Mouse (Mus musculus): ENCODE results near the gene Stag1. TPM values are rescaled to one million over a fixed set of nuclear protein-coding genes. Genes with fewer than 3 reads are reported as not detected.

Stag1 gene
- total RNA-seq, 2 experiments from 2014 or later: 24.2 to 27.9 TPM

DNA sequence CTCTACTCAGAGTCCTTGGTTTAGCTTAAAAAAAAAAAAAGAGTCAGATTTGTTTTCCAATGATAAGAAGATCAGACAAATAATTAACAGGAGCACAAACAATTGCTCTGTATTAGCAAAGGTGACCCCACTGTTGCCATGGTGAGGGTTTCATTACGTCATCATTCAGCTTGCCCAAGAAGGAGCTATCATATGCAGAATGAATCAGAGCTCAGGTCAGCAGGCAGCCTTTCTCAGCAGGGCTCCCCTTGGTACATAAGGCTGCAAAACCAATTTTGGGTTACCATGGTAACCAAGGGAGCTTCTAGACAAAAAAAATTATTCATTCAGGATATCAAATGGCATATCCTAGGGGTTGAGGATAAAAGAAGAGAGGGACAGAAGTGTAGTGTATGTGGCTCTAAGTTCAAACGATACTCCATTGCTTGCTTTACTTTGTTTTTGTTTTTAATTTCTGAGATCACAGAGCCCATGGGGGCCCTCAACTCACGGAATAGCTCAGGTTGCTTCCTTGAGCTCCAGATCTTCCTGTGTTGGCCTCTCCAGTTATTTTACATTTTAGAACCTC is 2.2 kb downstream of the Stag1 start:
- intact Hi-C loops (cut with DNase I; ENCODE audit: low total_unique reads): no loop called here
- no peak for DNase-seq

DNA sequence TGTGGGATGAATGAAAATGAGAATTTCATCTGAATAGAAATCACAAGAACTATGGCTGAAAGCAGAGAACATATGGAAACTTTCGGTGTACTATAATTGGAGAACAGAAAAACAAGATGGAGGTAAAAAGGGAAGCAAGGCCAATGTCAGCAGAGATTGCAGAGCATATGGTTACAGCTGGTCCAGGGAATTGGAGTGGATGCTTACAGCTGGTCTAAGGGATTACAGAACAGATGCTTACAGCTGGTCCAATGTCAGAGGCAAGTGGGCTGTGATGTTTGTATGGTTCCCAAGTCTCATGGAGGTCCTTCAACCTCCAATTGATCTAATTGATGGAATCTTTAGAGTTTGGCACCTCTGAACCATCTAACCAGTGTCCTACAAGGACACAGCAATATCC is 4.5 kb downstream of the Stag1 start:
- intact Hi-C loops (cut with DNase I; ENCODE audit: low total_unique reads): no loop called here
- no peak for DNase-seq

DNA sequence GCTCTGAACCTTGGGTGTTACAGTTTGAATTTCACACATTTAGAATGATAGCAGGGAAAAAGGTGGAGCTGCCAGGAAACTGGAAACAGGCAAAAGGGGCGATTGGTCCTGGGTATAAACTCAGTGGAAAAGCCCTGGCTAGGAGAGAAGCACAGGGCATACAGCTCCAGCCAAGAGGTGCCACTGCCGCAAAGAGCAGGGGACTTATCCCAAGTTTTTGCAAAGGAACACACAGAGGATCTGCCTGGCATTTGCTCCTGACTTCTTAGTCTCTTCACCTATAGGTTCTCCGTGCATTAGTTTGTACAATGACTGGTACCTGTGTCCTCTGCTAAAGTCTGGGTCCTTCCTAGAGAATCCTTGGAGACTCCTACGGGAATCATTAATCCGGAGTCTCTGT is 5.6 kb downstream of the Stag1 start:
- DNase-seq: no peak
- intact Hi-C loops (cut with DNase I; ENCODE audit: low total_unique reads): no loop called here

DNA sequence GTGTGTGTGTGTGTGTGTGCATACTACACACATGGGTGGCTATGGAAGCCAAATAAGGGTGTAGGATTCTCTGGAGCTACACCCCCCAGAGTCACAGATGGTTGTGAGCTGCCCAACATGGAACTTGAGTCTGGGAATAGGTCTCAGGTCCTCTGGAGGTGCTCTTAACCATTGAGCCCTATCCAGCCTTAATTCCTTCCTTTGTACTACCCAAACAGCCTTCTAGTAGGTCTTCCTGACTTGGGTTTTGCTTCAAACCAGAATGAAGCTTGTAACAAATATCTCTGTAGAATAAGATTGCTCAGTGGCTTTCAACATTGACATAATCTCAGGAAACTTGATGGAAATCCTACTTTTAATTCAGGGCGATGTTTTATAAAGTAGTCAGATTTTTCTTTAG is 7.9 kb downstream of the Stag1 start:
- no peak for DNase-seq
- intact Hi-C loops (cut with DNase I; ENCODE audit: low total_unique reads): no loop called here

DNA sequence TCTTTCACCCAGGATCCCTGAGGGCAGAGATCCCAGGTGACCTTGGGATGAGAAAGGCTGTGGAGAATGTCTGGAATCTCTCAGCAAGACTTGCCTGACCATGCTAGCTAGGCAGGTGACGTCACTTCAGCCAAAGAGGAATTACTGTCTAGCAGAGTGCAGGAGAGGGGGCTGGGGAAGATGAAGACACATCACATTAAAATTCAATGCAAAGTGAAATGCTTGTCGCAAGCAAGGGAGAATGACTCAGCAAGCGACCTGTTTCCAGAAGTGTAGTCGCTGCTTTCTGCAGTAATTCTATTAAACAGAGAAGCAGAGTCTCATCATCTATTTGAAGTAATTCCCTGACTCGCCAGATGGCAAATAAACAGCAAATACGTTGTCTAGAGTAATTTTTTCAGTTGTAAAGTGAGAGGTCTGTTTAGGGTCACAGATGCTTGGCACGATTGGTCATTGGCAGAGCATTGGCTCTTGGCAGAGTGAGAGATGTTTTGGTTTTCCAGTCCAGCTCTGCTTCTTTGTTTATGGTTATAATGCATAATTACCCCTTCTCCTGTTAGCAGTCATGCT is 8.5 kb downstream of the Stag1 start:
- intact Hi-C loops (cut with DNase I; ENCODE audit: low total_unique reads): no loop called here
- peak; percentile 21 for DNase-seq

DNA sequence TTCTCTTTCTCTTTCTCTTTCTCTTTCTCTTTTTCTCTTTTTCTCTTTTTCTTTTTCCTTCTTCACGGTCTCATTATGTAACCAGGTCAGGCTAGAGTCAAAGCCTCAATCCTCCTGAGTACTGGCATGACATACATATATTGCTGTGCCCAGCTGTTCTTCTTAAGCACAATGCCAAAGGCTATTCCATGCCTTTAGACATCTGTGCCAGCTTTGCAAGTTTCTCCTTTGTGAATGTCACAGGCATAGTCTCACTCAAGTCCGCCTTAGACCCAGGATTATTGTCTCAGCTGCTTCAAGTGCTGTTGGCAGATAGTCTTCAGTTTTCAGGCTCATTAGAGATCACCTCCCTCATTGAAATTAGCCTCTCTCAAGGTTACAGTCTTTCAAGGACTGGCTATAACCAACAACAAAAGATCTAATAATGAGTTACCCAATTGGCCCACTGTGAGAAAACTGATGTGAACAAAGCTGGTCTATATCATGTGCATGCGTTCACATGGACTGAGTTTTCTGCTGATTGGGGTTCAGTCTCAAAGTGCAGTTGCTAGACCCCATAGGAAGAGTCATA is 16.0 kb downstream of the Stag1 start:
- intact Hi-C loops (cut with DNase I; ENCODE audit: low total_unique reads): no loop called here

DNA sequence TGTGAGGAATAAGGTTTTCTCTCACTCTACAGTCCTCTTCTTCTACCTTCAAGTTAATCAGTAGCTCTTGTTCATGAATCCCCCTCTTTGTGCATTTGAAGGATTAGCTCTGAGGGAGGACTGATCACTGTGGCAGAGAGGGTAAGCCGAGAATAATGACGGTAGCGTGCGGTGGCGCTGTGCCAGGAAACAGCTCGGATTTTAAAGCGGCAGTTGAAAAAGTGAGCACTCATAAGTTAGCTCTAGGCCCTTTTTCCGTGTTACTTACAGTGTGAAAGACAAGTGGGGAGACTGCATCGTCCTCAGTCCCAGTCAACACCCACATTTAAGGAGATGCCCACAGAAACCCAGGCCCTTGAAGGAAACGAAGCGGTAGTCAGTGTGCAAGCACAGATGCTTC is 19.3 kb downstream of the Stag1 start:
- intact Hi-C loops (cut with DNase I; ENCODE audit: low total_unique reads): no loop called here
- peak; percentile 13 for DNase-seq

More for the DNA sequence above, 16.0 kb downstream of the Stag1 start:
- no peak for DNase-seq

DNA sequence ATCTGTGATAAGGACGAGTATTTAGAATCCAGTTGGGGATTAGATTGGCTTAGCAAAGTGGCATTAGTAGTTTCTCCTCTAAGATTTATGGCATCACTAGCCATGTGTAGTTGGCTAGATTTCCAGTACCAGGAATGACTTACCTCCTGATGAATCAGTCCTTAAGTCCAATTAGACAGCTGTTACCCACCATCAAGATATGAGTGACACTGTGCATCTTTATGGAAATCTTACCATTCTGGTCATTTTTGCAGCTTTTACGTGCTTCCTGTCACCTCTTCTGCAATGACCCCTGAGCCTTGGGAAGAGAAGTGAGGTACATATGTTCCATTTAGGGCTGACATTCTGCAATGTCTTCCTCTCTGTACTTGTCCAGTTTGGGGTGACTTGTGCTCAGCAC is 28.7 kb downstream of the Stag1 start:
- intact Hi-C loops (cut with DNase I; ENCODE audit: low total_unique reads): no loop called here

DNA sequence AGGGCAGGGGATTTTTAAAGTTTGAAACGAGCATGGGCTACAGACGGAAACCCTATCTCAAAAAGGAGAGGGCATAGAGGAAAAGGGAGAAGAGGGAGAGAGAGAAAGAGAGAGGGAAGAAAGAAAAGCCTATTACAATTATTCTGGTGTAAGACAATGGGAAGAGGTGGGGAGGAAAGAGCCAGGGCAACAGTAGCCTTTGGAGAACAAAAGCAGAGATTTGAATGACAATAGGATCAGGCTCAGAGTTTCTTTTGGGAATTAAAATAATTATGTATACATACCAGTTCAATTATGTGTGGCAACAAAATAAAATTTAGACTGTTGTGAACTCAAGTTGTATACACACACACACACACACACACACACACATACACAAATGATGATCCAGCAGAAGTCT is 43.2 kb downstream of the Stag1 start:
- DNase-seq: no peak
- intact Hi-C loops (cut with DNase I; ENCODE audit: low total_unique reads): loop anchor here (5.0 kb wide), 1 partner anchor 93 kb away; the partner anchor contains the start of gene Nck1

More for the DNA sequence above, 28.7 kb downstream of the Stag1 start:
- no peak for DNase-seq

DNA sequence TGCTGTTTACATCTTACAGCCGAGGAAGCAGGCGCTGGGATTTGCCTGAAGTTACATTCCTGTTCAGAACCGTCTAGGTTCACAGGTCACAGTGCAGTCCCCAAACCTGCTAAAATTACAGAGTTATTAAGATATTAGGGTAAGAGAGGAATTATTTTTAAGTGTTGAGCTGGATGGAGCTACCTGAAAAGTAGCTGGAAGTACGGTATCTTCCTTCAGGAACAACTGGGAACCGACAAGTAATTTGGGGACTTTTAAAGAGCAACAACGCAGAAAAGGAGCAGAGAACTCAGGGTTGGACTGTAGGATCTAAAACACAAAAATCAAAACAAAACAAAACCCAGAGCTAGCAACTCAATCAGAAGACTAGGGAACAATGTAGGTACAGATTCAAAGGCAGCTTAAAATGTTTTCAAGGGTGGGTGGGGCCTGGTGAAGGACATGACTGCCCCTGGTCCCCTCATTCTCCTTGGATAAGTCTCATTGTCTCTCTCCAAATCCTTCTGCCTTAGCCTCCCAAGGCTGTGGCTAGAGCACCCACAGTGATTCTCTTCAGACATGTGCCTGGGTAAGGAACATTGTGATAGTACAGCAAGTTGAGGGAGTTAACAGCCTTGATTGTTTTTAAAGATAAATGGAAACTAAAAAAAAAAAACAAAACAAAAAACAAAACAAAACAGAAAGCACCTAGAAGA is 43.9 kb downstream of the Stag1 start:
- intact Hi-C loops (cut with DNase I; ENCODE audit: low total_unique reads): loop anchor here (5.0 kb wide), 1 partner anchor 94 kb away; the partner anchor contains the start of gene Nck1
- DNase-seq: no peak

DNA sequence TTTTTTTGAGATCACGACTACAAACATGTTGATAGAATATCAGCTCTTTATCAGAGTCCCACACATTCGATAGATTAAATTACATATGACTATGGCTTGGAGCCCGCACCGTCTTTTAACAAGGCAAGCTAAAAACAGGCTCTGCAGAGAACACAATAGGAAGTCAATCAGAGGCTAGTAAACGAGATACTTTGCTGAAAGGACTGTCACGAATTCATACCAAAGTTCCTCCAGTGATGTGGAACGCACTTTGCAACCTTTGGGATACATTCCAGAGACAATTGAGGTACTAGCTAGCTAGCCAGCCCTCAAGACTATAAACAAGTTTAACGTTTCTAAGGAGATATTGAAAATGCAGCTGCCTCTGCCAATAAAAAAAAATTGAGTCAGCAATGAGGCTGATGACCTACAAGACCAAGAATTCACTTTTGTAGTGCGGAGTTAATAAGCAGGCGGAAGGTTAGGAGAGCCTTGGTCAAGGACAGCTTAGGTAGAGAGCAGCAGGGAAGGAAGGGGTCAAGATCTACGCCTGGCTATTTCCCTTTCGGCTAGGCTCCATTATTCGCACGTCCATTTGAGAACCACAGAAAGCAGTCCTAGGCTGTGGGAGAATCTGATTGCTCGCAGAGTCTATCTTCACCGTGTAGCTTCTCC is 44.7 kb downstream of the Stag1 start:
- DNase-seq: no peak
- intact Hi-C loops (cut with DNase I; ENCODE audit: low total_unique reads): loop anchor here (5.0 kb wide), 1 partner anchor 95 kb away; the partner anchor contains the start of gene Nck1

DNA sequence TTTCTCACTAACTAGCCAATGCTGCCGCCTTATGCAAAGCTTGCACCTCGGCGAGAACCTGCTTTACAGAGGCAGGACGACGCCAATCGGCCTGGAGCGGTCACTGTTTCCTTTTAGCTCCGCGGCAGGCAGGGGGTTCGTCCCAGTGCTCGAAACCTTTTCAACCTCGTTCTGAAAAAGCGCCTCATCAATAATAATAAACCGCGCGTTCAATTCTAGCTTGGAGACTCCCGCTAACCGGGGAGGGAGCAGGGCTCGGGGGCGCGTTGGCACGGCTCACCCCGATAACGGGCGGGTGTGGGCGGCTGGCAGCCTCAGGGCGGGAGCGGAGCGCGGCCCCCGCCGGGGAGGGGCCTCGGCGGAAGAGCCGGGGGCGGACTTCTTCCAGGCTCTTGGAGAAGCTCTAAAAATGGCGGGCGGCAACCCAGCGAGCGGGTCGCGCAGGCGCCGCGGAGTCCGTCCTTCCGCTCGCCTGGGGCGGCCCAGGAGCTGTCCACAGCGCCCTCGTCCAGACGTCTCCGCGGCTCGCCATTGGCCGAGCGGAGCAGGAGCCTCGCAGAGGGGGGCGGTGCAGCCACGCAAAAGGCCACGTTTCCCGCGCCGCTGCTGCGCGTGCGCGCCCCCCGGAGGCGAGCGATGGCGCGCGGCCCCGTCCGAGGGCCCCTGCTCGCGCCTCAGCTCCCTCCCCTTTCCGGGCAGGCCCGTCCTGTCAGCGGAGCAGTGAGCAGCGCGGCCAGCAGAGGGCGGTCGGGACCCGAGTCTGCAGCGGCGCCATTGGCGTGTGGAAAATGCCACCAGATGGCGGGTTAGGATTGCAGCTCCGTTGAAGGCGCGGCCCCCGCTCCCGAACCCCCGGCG is 45.5 kb downstream of the Stag1 start:
- intact Hi-C loops (cut with DNase I; ENCODE audit: low total_unique reads): loop anchor here (5.0 kb wide), 1 partner anchor 96 kb away; the partner anchor contains the start of gene Nck1
- peak; percentile 99 for DNase-seq

DNA sequence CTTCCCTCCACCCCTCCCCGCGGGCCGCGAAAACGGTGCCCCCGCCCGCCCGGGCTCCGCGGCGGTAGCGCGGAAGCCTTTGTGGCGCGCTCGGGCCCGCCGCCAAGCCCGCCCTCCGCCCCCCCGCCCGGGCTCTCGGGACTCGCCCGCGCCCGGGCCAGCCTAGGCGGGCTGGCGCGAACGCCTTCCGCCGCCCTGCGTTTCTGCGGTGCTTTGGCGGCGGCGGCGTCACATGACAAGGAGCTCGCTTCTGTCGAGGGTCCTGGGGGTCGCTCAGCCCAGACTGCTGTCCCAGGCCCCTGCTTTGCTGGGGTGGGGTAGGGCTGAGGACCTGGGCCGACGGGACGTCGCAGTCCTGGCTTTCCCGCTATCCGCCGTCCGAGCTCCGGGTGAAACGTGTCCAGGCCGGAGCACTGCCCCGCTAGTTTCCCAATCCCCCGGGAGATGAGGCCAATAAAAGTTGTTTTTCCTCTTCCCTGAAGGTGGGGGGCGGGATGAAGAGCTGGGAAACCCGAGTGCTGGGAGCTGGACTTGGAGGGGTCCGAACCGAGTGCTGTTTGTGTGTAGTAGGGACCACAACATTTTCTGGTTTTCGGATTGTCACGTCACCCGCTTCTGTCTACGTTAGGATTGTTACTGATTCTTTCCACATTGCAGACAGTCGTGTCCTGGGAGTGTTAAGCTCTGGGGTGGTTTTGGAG is 46.6 kb downstream of the Stag1 start:
- peak; percentile 69 for DNase-seq
- intact Hi-C loops (cut with DNase I; ENCODE audit: low total_unique reads): loop anchor here (5.0 kb wide), 1 partner anchor 97 kb away; the partner anchor contains the start of gene Nck1

DNA sequence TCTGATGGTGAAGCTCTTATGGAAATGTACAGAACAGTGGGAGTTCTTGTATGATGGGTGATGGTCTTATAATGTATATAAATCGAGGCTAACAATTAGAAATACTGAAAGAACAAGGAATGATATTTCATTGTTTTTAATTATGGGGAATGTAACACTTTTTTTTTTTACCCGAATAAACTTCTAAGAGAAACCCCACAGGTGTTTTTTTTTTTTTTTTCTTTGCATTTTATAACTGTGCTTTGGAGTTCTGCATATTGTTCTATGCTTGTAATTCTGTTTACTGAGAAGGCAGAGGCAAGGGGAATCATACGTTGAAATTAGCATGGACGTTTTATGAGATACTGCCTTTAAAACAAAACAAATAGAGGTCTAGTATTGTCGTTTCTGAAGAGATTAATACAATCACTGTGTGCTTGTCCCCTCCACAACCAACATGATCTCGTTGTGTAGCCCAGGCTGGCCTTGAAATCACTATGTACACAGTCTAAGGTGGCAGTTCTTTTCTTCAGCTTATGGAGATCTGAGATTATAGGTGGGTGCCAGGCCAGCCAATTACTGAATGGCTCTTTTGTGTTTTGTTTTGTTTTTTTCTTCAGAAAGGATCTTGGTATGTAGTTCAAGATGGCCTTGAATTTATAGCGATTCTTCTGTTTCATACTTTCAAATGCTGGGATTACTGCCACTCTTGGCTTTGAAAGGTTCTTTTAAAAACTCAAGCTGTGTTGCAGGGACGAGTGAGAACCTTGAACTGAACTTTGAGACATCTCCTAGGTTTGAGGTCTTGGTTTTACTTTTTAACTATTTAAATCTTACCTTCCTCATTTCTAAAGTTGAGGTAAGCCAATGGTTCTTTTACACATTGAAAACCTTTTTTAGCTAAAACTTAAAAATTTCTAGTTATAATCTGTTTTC is 47.7 kb downstream of the Stag1 start:
- intact Hi-C loops (cut with DNase I; ENCODE audit: low total_unique reads): loop anchor here (5.0 kb wide), 1 partner anchor 272 kb away; no protein-coding TSS in a partner anchor
- no peak for DNase-seq

DNA sequence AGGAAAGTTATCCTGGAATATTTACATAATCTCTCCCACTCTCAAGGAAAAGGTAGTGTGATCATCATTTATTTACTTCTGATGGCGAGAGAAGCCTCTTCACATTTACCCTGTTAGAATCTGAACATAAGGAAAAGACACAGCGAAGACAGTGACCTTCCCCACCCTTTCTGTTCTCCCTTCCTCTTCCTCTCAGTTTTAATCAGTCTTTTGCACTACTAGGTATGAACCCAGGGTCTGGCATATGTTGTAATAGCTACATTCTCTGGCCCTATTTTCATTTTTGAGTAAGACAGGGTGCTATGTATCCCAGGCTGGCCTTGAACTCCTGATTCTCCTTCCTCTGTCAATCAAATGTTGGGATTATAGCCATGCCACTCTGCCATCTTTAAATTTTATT is 48.7 kb downstream of the Stag1 start:
- intact Hi-C loops (cut with DNase I; ENCODE audit: low total_unique reads): loop anchor here (5.0 kb wide), 1 partner anchor 271 kb away; no protein-coding TSS in a partner anchor

DNA sequence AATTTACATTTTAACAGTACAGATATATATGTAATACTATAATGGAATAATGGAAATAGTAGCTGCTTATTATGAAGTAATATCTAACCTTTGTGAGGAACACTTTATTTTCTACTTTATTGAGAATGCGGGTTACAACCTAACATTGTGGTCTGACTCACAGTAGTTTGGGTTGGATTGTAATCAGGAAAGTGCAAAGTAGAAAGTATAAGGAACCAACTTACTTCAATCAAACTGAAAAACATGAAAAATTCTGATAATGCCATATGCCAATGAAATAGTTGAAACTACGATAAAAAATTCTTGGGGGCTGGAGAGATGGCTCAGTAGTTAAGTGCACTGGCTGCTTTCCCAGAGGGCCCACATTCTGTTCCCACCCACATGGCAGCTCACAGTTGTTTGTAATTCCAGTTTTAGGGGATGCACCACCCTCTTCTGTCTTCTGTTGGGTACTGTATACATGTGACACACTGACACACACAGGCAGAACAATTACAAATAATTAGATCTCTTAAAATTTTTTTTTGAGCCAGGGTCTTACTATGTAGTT is 50.3 kb downstream of the Stag1 start:
- DNase-seq: no peak
- intact Hi-C loops (cut with DNase I; ENCODE audit: low total_unique reads): loop anchor here (5.0 kb wide), 1 partner anchor 269 kb away; no protein-coding TSS in a partner anchor

More for the DNA sequence above, 48.7 kb downstream of the Stag1 start:
- no peak for DNase-seq

DNA sequence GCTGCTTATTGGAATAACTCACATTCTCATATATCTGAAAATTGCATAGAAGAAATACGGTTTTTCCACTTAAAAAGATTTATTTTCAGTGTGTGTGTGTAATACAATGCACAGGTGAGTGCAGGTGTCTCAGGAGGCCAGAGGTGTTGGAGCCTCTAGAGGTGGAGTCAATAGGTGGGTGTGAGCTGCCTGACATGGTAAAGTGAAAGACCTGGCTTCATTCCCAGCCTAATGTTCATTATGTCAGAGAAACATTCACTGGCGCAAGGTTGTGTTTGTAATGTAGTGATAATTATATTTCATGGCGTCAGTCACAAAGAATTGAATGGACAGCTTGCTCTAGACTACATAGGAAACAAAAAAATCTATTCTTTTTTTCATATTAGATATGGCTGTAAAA is 56.5 kb downstream of the Stag1 start:
- DNase-seq: no peak
- intact Hi-C loops (cut with DNase I; ENCODE audit: low total_unique reads): no loop called here

All from gastrocnemius, postnatal 14 days (tissue).